Mouse (Mus musculus) midbrain, embryonic 10.5 days (tissue): ENCODE results near the gene Ntng2. TPM values are rescaled to one million over a fixed set of nuclear protein-coding genes. Genes with fewer than 3 reads are reported as not detected.
A peak's percentile ranks its signal among the peaks of the same experiment; 100 is the strongest.

Experiments
- DNase-seq: peaks from one replicate; pipeline ENCODE4 v3.0.0-alpha.2; 2017; ENCODE audit warnings: low spot score
- H3K27ac ChIP-seq: fragments of 300-500 bp; sonication (generic); replicated peaks from 2 replicates; pipeline ENCODE4 v1.5.1; 2016; ENCODE audit warnings: mild to moderate bottlenecking
- H3K27me3 ChIP-seq: fragments of 300-500 bp; sonication (generic); 2 replicates; pipeline ENCODE4 v1.6.1; 2016; ENCODE audit warnings: low read depth, mild to moderate bottlenecking; ENCODE audit not compliant: poor library complexity, severe bottlenecking
- H3K36me3 ChIP-seq: fragments of 300-500 bp; sonication (generic); 2 replicates; pipeline ENCODE4 v1.6.1; 2016; ENCODE audit warnings: mild to moderate bottlenecking, moderate library complexity
- H3K4me1 ChIP-seq: fragments of 300-500 bp; sonication (generic); 2 replicates; pipeline ENCODE4 v1.6.1; 2016
- H3K4me3 ChIP-seq: fragments of 300-500 bp; sonication (generic); 2 replicates; pipeline ENCODE4 v1.5.1; 2016; ENCODE audit warnings: mild to moderate bottlenecking, moderate library complexity
- H3K9me3 ChIP-seq: fragments of 300-500 bp; sonication (generic); replicated peaks from 2 replicates; pipeline ENCODE4 v1.6.1; 2016; ENCODE audit warnings: mild to moderate bottlenecking
- WGBS: fragments of 180-500 bp; shearing (Covaris S2); methylation state at CpG from one replicate; pipeline ENCODE4 v1.1.7; 2016; 5-methylcytosine and 5-hydroxymethylcytosine counted together
- polyA plus RNA-seq: library from polyadenylated mRNA; unstranded; fragments of >200 nt; fragmentation: Nextera tagmentation; extraction: Ambion mirVana; gene quantifications from 2 replicates; pipeline ENCODE4 v1.2.1, GENCODE M21; 2016

The Ntng2 gene
- polyA plus RNA-seq, 1 experiment from 2014 or later: 1.6 TPM

GRCm38 (mm10) chr2:29251095-29252058 is 1.4 kb downstream of the Ntng2 start:
- H3K4me1 ChIP-seq: peaks cover 74% of the 10 kb centered on the region
- peak overlapping the region; percentile 90 for H3K27ac ChIP-seq
- H3K4me3 ChIP-seq: peak overlapping the region; percentile 80
- WGBS: under 1% methylated on average over 61 of the region's 61 CpGs
- H3K9me3 ChIP-seq: no peaks in the 10 kb centered on the region
- H3K27me3 ChIP-seq: peaks cover 98% of the 10 kb centered on the region
- H3K36me3 ChIP-seq: no peaks in the 10 kb centered on the region; the same call in 1 of the 2 replicates
- peak; percentile 57 for DNase-seq

- H3K4me1 ChIP-seq: peaks cover 74% of the 10 kb centered on the region
- H3K27ac ChIP-seq: peak overlapping the region; percentile 90; the same call in 1 of the 2 replicates
- H3K4me3 ChIP-seq: peak overlapping the region; percentile 80
- no peaks in the 10 kb centered on the region for H3K9me3 ChIP-seq
- no peaks in the 10 kb centered on the region; the same call in 1 of the 2 replicates for H3K36me3 ChIP-seq
- WGBS: under 1% methylated on average over 44 of the region's 44 CpGs
- peaks cover 99% of the 10 kb centered on the region for H3K27me3 ChIP-seq
- peak; percentile 56 for DNase-seq
Observed at GRCm38 (mm10) chr2:29250263-29251094, 2.3 kb downstream of the Ntng2 start.

GRCm38 (mm10) chr2:29249852-29250251 is 3.0 kb downstream of the Ntng2 start:
- Histone ChIP-seq H3K9me3 (no peaks in the 10 kb centered on the region), H3K36me3 (no peaks in the 10 kb centered on the region; the same call in 1 of the 2 replicates), H3K4me3 (peak overlapping the region; percentile 80), H3K4me1 (peaks cover 74% of the 10 kb centered on the region), H3K27ac (no peak overlapping the region), H3K27me3 (peaks cover 94% of the 10 kb centered on the region)
- peak; percentile 32 for DNase-seq
- 2% methylated on average over 10 of the region's 10 CpGs for WGBS

DNA sequence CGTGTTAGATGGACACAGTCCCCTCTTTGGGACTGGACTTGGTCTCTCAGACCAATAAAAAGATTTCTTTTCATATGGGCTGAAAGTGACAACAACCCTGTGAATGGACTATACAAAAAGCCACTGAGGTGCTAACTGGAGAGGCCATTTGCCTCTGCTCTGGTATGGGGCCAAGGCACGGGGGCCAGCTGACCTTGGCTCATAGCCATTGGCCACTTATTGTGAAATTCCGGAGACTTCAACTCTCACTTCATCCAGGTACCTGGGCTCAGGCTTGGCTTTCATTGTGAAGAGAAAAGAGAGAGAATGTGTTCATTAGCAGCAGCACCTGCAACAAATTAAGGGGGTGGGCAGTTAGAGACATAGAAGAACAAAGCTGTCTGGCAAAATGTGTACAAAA is 4.3 kb downstream of the Ntng2 start:
- DNase-seq: no peak
- Histone ChIP-seq H3K27me3 (peaks cover 81% of the 10 kb centered on the region), H3K27ac (no peak overlapping the region), H3K4me3 (no peak overlapping the region), H3K36me3 (peaks cover 9% of the 10 kb centered on the region), H3K9me3 (no peaks in the 10 kb centered on the region), H3K4me1 (peaks cover 72% of the 10 kb centered on the region)
- 80% methylated on average over 3 of the region's 3 CpGs for WGBS

DNA sequence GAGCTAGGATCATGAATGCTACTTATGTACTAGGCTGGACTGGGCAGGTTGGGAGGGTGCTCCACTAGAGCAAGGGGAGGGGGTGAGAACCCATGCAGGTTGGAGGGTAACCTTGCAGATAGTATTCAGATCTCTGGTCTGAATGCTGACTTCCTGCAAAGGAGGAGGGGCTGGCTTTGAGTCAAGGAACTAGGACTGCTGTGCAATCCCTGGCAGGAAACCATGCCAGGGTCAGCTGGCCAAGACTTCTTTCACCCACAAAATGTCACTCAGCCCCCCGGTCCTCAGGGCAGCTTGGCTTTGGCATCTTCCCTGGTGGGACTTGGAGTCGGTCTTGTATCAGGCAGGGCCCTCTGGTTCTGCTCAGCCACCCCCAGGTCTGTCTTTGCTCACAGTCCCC is 5.4 kb downstream of the Ntng2 start:
- DNase-seq: no peak
- Histone ChIP-seq H3K4me3 (no peak overlapping the region), H3K27me3 (peaks cover 69% of the 10 kb centered on the region), H3K27ac (no peak overlapping the region), H3K9me3 (no peaks in the 10 kb centered on the region), H3K36me3 (peaks cover 9% of the 10 kb centered on the region), H3K4me1 (peaks cover 60% of the 10 kb centered on the region)
- 84% methylated on average over 2 of the region's 2 CpGs for WGBS

- Histone ChIP-seq H3K27ac (no peak overlapping the region), H3K4me3 (no peak overlapping the region), H3K27me3 (peaks cover 64% of the 10 kb centered on the region), H3K4me1 (peaks cover 56% of the 10 kb centered on the region), H3K9me3 (no peaks in the 10 kb centered on the region), H3K36me3 (peaks cover 9% of the 10 kb centered on the region)
- no peak for DNase-seq
- WGBS: 79% methylated on average over 7 of the region's 7 CpGs
Observed at GRCm38 (mm10) chr2:29246891-29247290, 5.9 kb downstream of the Ntng2 start.

DNA sequence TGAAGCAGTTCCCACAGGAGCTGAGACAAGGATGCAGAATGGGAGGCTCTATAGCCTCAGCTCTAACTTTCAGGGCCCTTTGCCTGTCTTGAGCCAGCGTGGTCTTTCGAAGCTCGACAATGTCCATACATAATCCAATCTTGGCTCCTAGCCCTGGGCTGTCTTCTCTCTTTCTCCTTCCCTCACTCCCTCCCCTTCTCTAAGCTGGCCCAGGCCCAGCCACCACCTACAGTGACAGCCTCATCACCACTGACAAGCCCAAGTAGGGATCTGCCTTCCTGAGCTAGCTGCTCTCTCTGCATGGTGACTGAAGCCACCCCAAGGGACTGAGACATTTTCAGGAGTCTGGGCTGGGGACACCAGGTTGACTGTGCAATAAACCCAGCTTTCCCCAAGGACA is 6.5 kb downstream of the Ntng2 start:
- peaks cover 9% of the 10 kb centered on the region for H3K36me3 ChIP-seq
- H3K4me1 ChIP-seq: peaks cover 50% of the 10 kb centered on the region
- 74% methylated on average over 3 of the region's 3 CpGs for WGBS
- H3K9me3 ChIP-seq: no peaks in the 10 kb centered on the region
- no peak overlapping the region for H3K4me3 ChIP-seq
- H3K27ac ChIP-seq: no peak overlapping the region
- DNase-seq: no peak
- peaks cover 58% of the 10 kb centered on the region for H3K27me3 ChIP-seq

- WGBS: 46% methylated on average over 10 of the region's 10 CpGs
- peak; percentile 40 for DNase-seq
- Histone ChIP-seq H3K36me3 (peaks cover 9% of the 10 kb centered on the region), H3K27me3 (peaks cover 51% of the 10 kb centered on the region), H3K9me3 (no peaks in the 10 kb centered on the region), H3K4me3 (no peak overlapping the region), H3K27ac (no peak overlapping the region), H3K4me1 (peaks cover 41% of the 10 kb centered on the region)
Observed at GRCm38 (mm10) chr2:29245341-29245779, 7.4 kb downstream of the Ntng2 start.

GRCm38 (mm10) chr2:29239329-29239728 is 13.5 kb downstream of the Ntng2 start:
- Histone ChIP-seq H3K27me3 (0 out of 2 replicates have a peak, but pooled peaks cover 9% of the 10 kb centered on the region), H3K27ac (no peak overlapping the region), H3K4me1 (peaks cover 14% of the 10 kb centered on the region), H3K9me3 (no peaks in the 10 kb centered on the region), H3K4me3 (no peak overlapping the region), H3K36me3 (peaks cover 7% of the 10 kb centered on the region; the same call in 1 of the 2 replicates)
- WGBS: 76% methylated on average over 17 of the region's 17 CpGs
- DNase-seq: no peak

- Histone ChIP-seq H3K36me3 (no peaks in the 10 kb centered on the region), H3K4me1 (peaks cover 13% of the 10 kb centered on the region), H3K9me3 (no peaks in the 10 kb centered on the region), H3K27ac (no peak overlapping the region), H3K27me3 (0 out of 2 replicates have a peak, but pooled peaks cover 9% of the 10 kb centered on the region), H3K4me3 (no peak overlapping the region)
- WGBS: 23% methylated on average over 4 of the region's 4 CpGs
- DNase-seq: peak; percentile 49
Observed at GRCm38 (mm10) chr2:29237623-29238022, 15.2 kb downstream of the Ntng2 start.

DNA sequence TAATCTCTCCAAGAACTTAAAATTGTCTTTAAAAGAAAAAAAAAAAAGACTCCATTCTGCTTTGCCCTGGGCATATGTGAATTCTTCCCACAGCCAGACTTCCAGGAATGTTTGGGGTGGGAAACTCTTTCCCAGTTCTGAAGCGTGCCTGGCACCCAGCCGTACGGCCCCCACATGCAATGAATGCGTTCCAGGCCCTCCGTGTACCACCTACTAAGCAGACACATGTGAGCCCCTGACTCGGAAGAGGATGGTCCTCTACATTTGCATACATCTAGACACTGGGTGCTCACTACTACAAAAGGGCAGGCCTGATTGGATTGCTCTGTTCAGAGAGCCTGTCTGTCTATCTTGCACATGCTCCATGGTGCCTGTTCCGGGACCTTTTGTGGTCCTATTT is 17.0 kb downstream of the Ntng2 start:
- Histone ChIP-seq H3K9me3 (no peaks in the 10 kb centered on the region), H3K4me3 (no peak overlapping the region), H3K4me1 (peaks cover 13% of the 10 kb centered on the region), H3K27ac (no peak overlapping the region), H3K27me3 (0 out of 2 replicates have a peak, but pooled peaks cover 9% of the 10 kb centered on the region), H3K36me3 (no peaks in the 10 kb centered on the region)
- no peak for DNase-seq
- 78% methylated on average over 7 of the region's 7 CpGs for WGBS

DNA sequence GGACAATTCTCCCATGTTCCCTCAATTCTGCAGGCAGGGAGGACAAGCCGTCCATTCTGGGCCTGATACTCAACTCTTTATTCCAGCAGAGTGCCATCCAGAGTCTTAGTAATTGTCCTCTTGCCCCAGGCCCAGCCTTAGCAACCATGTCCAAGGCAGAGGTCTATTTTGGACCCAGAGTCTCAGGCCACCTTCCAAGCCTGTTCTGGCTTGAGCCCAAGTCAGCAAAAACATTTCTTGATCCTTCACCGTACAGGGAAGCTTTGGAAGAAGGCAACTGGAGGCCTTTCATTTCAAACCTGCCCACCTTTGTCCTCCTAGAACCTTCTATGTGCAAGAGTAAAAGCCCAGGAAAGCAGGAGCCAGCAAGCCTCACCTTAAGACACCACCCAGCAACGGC is 17.8 kb downstream of the Ntng2 start:
- no peaks in the 10 kb centered on the region for H3K36me3 ChIP-seq
- H3K4me1 ChIP-seq: peaks cover 15% of the 10 kb centered on the region
- no peaks in the 10 kb centered on the region for H3K9me3 ChIP-seq
- WGBS: 84% methylated on average over 3 of the region's 3 CpGs
- no peak for DNase-seq
- no peak overlapping the region for H3K4me3 ChIP-seq
- no peak overlapping the region for H3K27ac ChIP-seq
- H3K27me3 ChIP-seq: 0 out of 2 replicates have a peak, but pooled peaks cover 5% of the 10 kb centered on the region
